Mouse (Mus musculus) CD4-positive, CD25-positive, alpha-beta regulatory T cell, adult 4 months (primary cell): Measurements from ENCODE around the gene Utp6. TPM values are rescaled to one million over a fixed set of nuclear protein-coding genes. Genes with fewer than 3 reads are reported as not detected.

ENCODE experiments used
- polyA plus RNA-seq, 2 experiments: library from polyadenylated mRNA; unstranded; fragments of 100-300 nt; shearing (Covaris generic); gene quantifications; one replicate each; pipeline ENCODE4 v1.2.1; 2017

Gene Utp6
- polyA plus RNA-seq, 2 experiments from 2014 or later, result 39.3 to 52.3 TPM

Other genes with a start within 250 kb of the Utp6 start
- 10 to 100 TPM; 22.3 to 33.0 TPM for gene Suz12, start 30.7 kb upstream of the Utp6 start, polyA plus RNA-seq
- gene Crlf3, start 118.6 kb upstream of the Utp6 start, polyA plus RNA-seq, result 100 to 1,000 TPM; 125 to 134 TPM
- gene Atad5, start 127.0 kb upstream of the Utp6 start, polyA plus RNA-seq, result 1 to 10 TPM; 3.5 to 3.6 TPM
- gene Tefm, start 179.8 kb upstream of the Utp6 start, polyA plus RNA-seq, result 10 to 100 TPM; 26.0 to 35.7 TPM
- gene Adap2, start 191.7 kb upstream of the Utp6 start, polyA plus RNA-seq, result under 1 TPM in 1 of 2 experiments, not detected in 1; 0.17 TPM
- 10 to 100 TPM in 1 of 2 experiments, 1 to 10 TPM in 1; 8.4 to 11.3 TPM for gene Rnf135, start 221.5 kb upstream of the Utp6 start, polyA plus RNA-seq
- 10 to 100 TPM; 25.1 to 28.2 TPM for gene Rhot1, start 246.6 kb upstream of the Utp6 start, polyA plus RNA-seq